Mouse (Mus musculus): ENCODE measurements around the gene Nfasc. TPM values are rescaled to one million over a fixed set of nuclear protein-coding genes. Genes with fewer than 3 reads are reported as not detected.

The Nfasc gene
- total and polyA plus RNA-seq, 3 experiments, result 0.04 TPM; not detected in 2

GRCm38 (mm10) chr1:132598024-132598423, 143.6 kb downstream of the Nfasc start:
- in situ Hi-C loops (cut with MboI; ENCODE audit: low pct_ligation_motif_present, low pct_unique_long_range_greater_than_20kb, low sequenced_read_pairs) (loop anchor here (10.0 kb wide), 1 partner anchor 233 kb away; no protein-coding TSS in a partner anchor), dilution Hi-C loops (cut with MboI; ENCODE audit: extremely low pct_ligation_motif_present, extremely low pct_unique_long_range_greater_than_20kb, low sequenced_read_pairs) (no loop called here)
- Histone ChIP-seq H3K9ac (ENCODE audit: insufficient read depth, low read depth) (no peak overlapping the region), H3K27ac (ENCODE audit: insufficient read depth, low read depth) (no peak overlapping the region), H3K79me2 (replicated peaks; ENCODE audit: control insufficient read depth, extremely low read depth, insufficient read depth, poor library complexity, severe bottlenecking) (no peaks in the 10 kb centered on the region), H3K36me3 (replicated peaks in 1 of 2; ENCODE audit: control insufficient read depth in 1 of 2, insufficient read depth in 1 of 2, low read length in 1 of 2) (no peaks in the 10 kb centered on the region), H3K4me1 (ENCODE audit: control insufficient read depth in 1 of 2, insufficient read depth in 2 of 2) (peaks cover 0 to 15% of the 10 kb centered on the region in 2 experiments; a peak in 2 of 4 replicates), H3K9me3 (replicated peaks; ENCODE audit: low read length) (no peaks in the 10 kb centered on the region), H3K4me2 (ENCODE audit: insufficient read depth, low read depth, poor library complexity, severe bottlenecking) (no peak overlapping the region), H3K4me3 (replicated peaks in 1 of 3; ENCODE audit: low read depth in 2 of 3, low read length in 2 of 3, poor library complexity in 1 of 3) (no peak overlapping the region), H3K27me3 (replicated peaks) (peaks cover 90% of the 10 kb centered on the region)
- no peak for TF ChIP-seq USF2 (conservative IDR thresholded peaks at IDR 0.05; ENCODE audit: low read depth, low read length)
- no peak for TF ChIP-seq IRF4 (IDR thresholded peaks at IDR 0.05; ENCODE audit: low read depth, low read length)
- TF ChIP-seq ZKSCAN1 (IDR thresholded peaks at IDR 0.05; ENCODE audit: borderline replicate concordance, low read depth, low read length), result no peak
- TF ChIP-seq SIN3A (IDR thresholded peaks at IDR 0.05; ENCODE audit: low read length), result no peak
- no peak for TF ChIP-seq MAZ (IDR thresholded peaks at IDR 0.05; ENCODE audit: low read depth, low read length)
- TF ChIP-seq GABPA (IDR thresholded peaks at IDR 0.05; ENCODE audit: insufficient replicate concordance, low read depth, low read length), result no peak
- TF ChIP-seq MEF2A (IDR thresholded peaks at IDR 0.05; ENCODE audit: borderline replicate concordance, low read depth, low read length), result no peak
- no peak for TF ChIP-seq KAT2A (IDR thresholded peaks at IDR 0.05; ENCODE audit: insufficient replicate concordance, low read length)
- no peak for TF ChIP-seq UBTF (IDR thresholded peaks at IDR 0.05; ENCODE audit: low read depth, low read length)
- TF ChIP-seq JUN (IDR thresholded peaks at IDR 0.05; ENCODE audit: insufficient read depth, low read depth, low read length), result no peak
- TF ChIP-seq CTCF (conservative IDR thresholded peaks at IDR 0.05 in 1 of 2, IDR thresholded peaks at IDR 0.05 in 1 of 2; ENCODE audit: low read depth in 2 of 2, low read length in 2 of 2), result no peak
- no peak for TF ChIP-seq POLR2A (IDR thresholded peaks at IDR 0.05; ENCODE audit: low read depth, low read length)
- no peak for TF ChIP-seq USF1 (IDR thresholded peaks at IDR 0.05; ENCODE audit: low read depth, low read length)
- no peak for TF ChIP-seq CHD2 (IDR thresholded peaks at IDR 0.05; ENCODE audit: low read length)
- no peak for TF ChIP-seq ELF1 (IDR thresholded peaks at IDR 0.05; ENCODE audit: low read depth, low read length)
- TF ChIP-seq ZNF384 (IDR thresholded peaks at IDR 0.05; ENCODE audit: low read depth, low read length), result no peak
- no peak for TF ChIP-seq NRF1 (IDR thresholded peaks at IDR 0.05; ENCODE audit: low read depth, low read length)
- no peak for TF ChIP-seq ZC3H11A (IDR thresholded peaks at IDR 0.05; ENCODE audit: low read depth, low read length)
- no peak for DNase-seq (ENCODE audit: extremely low read depth)

DNA sequence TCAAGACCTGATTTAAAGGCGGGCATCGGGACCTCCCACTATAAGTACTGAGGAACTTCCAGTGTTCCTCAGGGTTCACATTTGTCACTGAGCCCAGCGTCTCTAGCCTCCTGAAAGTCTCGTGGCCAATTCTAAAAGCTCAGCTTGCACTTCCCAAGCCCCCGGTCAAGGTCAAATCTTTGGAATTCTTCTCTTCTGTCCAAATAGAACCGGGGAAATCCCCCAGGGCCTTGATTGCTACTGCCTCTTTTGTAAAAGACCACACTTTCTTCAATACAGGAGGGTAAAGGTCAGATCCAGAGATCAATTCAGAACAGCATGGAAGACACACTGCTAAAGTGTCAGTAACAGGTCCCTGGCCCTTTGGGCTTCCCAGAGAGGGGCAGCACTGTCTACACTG, 145.9 kb downstream of the Nfasc start:
- H3K9me3 ChIP-seq (replicated peaks; ENCODE audit: low read length), result no peaks in the 10 kb centered on the region
- TF ChIP-seq NELFE (IDR thresholded peaks at IDR 0.05; ENCODE audit: low read depth, low read length) (no peak), POLR2AphosphoS2 (IDR thresholded peaks at IDR 0.05; ENCODE audit: low read depth, low read length) (no peak), TCF12 (IDR thresholded peaks at IDR 0.05; ENCODE audit: low read depth, low read length) (no peak), TBP (conservative IDR thresholded peaks at IDR 0.05; ENCODE audit: low read depth, low read length) (no peak), MAX (IDR thresholded peaks at IDR 0.05; ENCODE audit: low read length) (no peak), MYC (IDR thresholded peaks at IDR 0.05; ENCODE audit: low read depth, low read length) (no peak), JUND (conservative IDR thresholded peaks at IDR 0.05; ENCODE audit: low read depth, low read length) (no peak), USF1 (IDR thresholded peaks at IDR 0.05; ENCODE audit: low read depth, low read length) (no peak), ZC3H11A (IDR thresholded peaks at IDR 0.05; ENCODE audit: low read depth, low read length) (no peak), RCOR1 (conservative IDR thresholded peaks at IDR 0.05; ENCODE audit: low read depth, low read length) (no peak), UBTF (IDR thresholded peaks at IDR 0.05; ENCODE audit: low read depth, low read length) (no peak), MAFK (IDR thresholded peaks at IDR 0.05; ENCODE audit: insufficient replicate concordance, low read length) (no peak), MXI1 (IDR thresholded peaks at IDR 0.05; ENCODE audit: low read depth, low read length) (no peak)
- peaks cover 0 to 15% of the 10 kb centered on the region in 2 experiments; a peak in 2 of 4 replicates for H3K4me1 ChIP-seq (ENCODE audit: control insufficient read depth in 1 of 2, insufficient read depth in 2 of 2)
- H3K27ac ChIP-seq (ENCODE audit: insufficient read depth, low read depth), result no peak overlapping the region
- no peaks in the 10 kb centered on the region for H3K36me3 ChIP-seq (replicated peaks in 1 of 2; ENCODE audit: control insufficient read depth in 1 of 2, insufficient read depth in 1 of 2, low read length in 1 of 2)
- no peak overlapping the region for H3K9ac ChIP-seq (ENCODE audit: insufficient read depth, low read depth)
- no peaks in the 10 kb centered on the region for H3K79me2 ChIP-seq (replicated peaks; ENCODE audit: control insufficient read depth, extremely low read depth, insufficient read depth, poor library complexity, severe bottlenecking)
- H3K4me2 ChIP-seq (ENCODE audit: insufficient read depth, low read depth, poor library complexity, severe bottlenecking), result no peak overlapping the region
- dilution Hi-C loops (cut with MboI; ENCODE audit: extremely low pct_ligation_motif_present, extremely low pct_unique_long_range_greater_than_20kb, low sequenced_read_pairs) (no loop called here), in situ Hi-C loops (cut with MboI; ENCODE audit: low pct_ligation_motif_present, low pct_unique_long_range_greater_than_20kb, low sequenced_read_pairs) (loop anchor here (10.0 kb wide), 1 partner anchor 231 kb away; no protein-coding TSS in a partner anchor)
- no peak overlapping the region for H3K4me3 ChIP-seq (replicated peaks in 1 of 3; ENCODE audit: low read depth in 2 of 3, low read length in 2 of 3, poor library complexity in 1 of 3)
- no peak for DNase-seq (ENCODE audit: extremely low read depth)
- peaks cover 90% of the 10 kb centered on the region for H3K27me3 ChIP-seq (replicated peaks)
